Mouse (Mus musculus) hindbrain, embryonic 14.5 days (tissue): Measurements from ENCODE around the gene Lrrc71. TPM values are rescaled to one million over a fixed set of nuclear protein-coding genes. Genes with fewer than 3 reads are reported as not detected.

ENCODE experiments used
- ATAC-seq: fragments of 200-750 bp; cut with Nextera tagmentation; 2 replicates; pipeline ENCODE4 v1.8.0; 2017; ENCODE audit warnings: moderate number of reproducible peaks, mild to moderate bottlenecking, moderate TSS enrichment, moderate library complexity; ENCODE audit not compliant: low FRiP score
- DNase-seq: peaks from one replicate; pipeline ENCODE4 v3.0.0-alpha.2; 2015; ENCODE audit warnings: low spot score
- H3K27ac ChIP-seq: fragments of 300-500 bp; sonication (generic); 2 replicates; pipeline ENCODE4 v1.5.1; 2014; ENCODE audit warnings: mild to moderate bottlenecking, moderate library complexity
- H3K27me3 ChIP-seq: fragments of 300-500 bp; sonication (generic); 2 replicates; pipeline ENCODE4 v1.6.1; 2014; ENCODE audit warnings: mild to moderate bottlenecking, low read length, mixed read lengths; ENCODE audit not compliant: control insufficient read depth, insufficient read depth
- H3K36me3 ChIP-seq: fragments of 300-500 bp; sonication (generic); replicated peaks from 2 replicates; pipeline ENCODE4 v1.6.1; 2014; ENCODE audit not compliant: control insufficient read depth, insufficient read depth
- H3K4me1 ChIP-seq: fragments of 300-500 bp; sonication (generic); replicated peaks from 2 replicates; pipeline ENCODE4 v1.6.1; 2014; ENCODE audit warnings: antibody characterized with exemption, low read length, mixed read lengths; ENCODE audit not compliant: control insufficient read depth, insufficient read depth
- H3K4me2 ChIP-seq: fragments of 300-500 bp; sonication (generic); replicated peaks from 2 replicates; pipeline ENCODE4 v1.6.1; 2014; ENCODE audit warnings: mild to moderate bottlenecking, moderate library complexity
- H3K4me3 ChIP-seq: fragments of 300-500 bp; sonication (generic); replicated peaks from 2 replicates; pipeline ENCODE4 v1.5.1; 2014; ENCODE audit warnings: mild to moderate bottlenecking, low read length
- H3K9ac ChIP-seq: fragments of 300-500 bp; sonication (generic); 2 replicates; pipeline ENCODE4 v1.6.1; 2014
- H3K9me3 ChIP-seq: fragments of 300-500 bp; sonication (generic); 2 replicates; pipeline ENCODE4 v1.6.1; 2016; ENCODE audit warnings: low read length; ENCODE audit not compliant: control insufficient read depth
- WGBS: fragments of 180-500 bp; shearing (Covaris S2); extraction: QIAGEN DNeasy Blood & Tissue Kit; methylation state at CpG from one replicate; pipeline ENCODE4 v1.1.7; 2014; 5-methylcytosine and 5-hydroxymethylcytosine counted together
- polyA plus RNA-seq: library from polyadenylated mRNA; unstranded; fragments of >200 nt; fragmentation: Nextera tagmentation; extraction: Ambion mirVana; gene quantifications from 2 replicates; pipeline ENCODE4 v1.2.1, GENCODE M21; 2014

Gene Lrrc71
- polyA plus RNA-seq, 1 experiment from 2014 or later, result 0.54 TPM

DNA sequence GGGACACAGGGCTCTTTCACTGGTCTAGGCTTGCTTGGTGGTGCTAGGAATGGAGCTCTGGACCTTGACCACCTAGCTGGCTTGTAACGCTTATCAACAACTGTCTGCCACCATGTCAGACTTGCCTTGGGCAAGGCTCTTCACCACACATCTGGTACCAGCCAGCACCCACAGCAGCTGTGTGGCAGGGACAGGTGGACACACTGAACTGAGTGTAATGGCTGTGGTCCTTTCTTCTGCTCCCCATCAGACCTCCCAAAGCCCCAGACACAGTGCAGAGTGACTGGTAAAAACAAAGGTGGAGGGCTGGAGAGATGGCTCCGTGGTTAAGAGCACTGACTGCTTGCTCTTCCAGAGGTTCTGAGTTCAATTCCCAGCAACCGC lies 17.9 kb upstream of the Lrrc71 start:
- H3K36me3 ChIP-seq, result no peaks in the 10 kb centered on the region
- H3K4me3 ChIP-seq, result no peak overlapping the region
- ATAC-seq (no peak), DNase-seq (no peak)
- H3K9ac ChIP-seq, result no peak overlapping the region
- WGBS, result 79% methylated on average over 3 of the region's 3 CpGs
- H3K4me1 ChIP-seq, result 0 out of 2 replicates have a peak, but pooled peaks cover 3% of the 10 kb centered on the region
- peaks cover 28% of the 10 kb centered on the region for H3K27me3 ChIP-seq
- no peak overlapping the region for H3K27ac ChIP-seq
- H3K9me3 ChIP-seq, result no peaks in the 10 kb centered on the region
- no peak overlapping the region; the same call in 1 of the 2 replicates for H3K4me2 ChIP-seq

DNA sequence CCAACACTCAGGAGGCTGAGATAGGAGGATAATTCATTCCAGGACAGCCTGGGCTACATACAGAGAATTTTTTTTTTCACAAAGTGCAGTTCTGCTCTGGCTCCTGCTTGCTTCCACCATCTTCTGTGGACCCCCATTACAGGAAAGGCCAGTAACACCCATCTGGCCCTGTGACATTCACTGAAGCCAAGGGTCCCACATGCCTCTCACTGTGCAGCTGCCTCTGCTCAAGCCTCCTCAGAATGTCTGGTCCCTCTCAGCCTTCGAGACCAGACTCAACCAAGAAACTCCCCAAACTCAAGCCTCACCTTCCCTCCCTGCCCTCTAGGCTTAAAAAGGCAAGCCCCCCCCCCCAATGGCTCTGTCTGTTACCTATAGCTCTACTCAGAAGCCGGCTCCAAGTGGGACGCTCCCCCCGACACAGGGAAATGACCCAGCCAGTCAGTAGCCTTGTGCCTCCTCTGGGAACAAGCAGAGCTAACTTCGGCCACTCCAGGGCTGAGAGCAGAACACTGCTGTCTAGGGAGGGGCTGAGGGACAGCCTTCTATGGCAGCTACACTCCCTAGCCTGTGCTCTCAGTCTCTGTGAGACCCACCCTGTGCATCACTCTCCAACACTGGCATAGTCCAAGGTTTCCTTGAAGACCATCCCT lies 17.3 kb upstream of the Lrrc71 start:
- WGBS, result 79% methylated on average over 5 of the region's 5 CpGs
- peaks cover 28% of the 10 kb centered on the region for H3K27me3 ChIP-seq

GRCm38 (mm10) chr3:87765091-87765490 lies 16.7 kb upstream of the Lrrc71 start:
- Histone ChIP-seq H3K4me2 (peak overlapping the region; percentile 25; the same call in 1 of the 2 replicates), H3K4me1 (0 out of 2 replicates have a peak, but pooled peaks cover 3% of the 10 kb centered on the region), H3K4me3 (no peak overlapping the region), H3K27ac (peak overlapping the region; percentile 66; the same call in 1 of the 2 replicates), H3K27me3 (peaks cover 28% of the 10 kb centered on the region), H3K9ac (peak overlapping the region; percentile 16; the same call in 1 of the 2 replicates), H3K9me3 (no peaks in the 10 kb centered on the region), H3K36me3 (no peaks in the 10 kb centered on the region)
- no peak for ATAC-seq
- 22% methylated on average over 10 of the region's 10 CpGs for WGBS
- no peak for DNase-seq

More for the DNA sequence above, 17.3 kb upstream of the Lrrc71 start:
- Histone ChIP-seq H3K27ac (no peak overlapping the region; the same call in 1 of the 2 replicates), H3K36me3 (no peaks in the 10 kb centered on the region), H3K9me3 (no peaks in the 10 kb centered on the region), H3K4me1 (0 out of 2 replicates have a peak, but pooled peaks cover 3% of the 10 kb centered on the region), H3K9ac (no peak overlapping the region), H3K4me2 (no peak overlapping the region; the same call in 1 of the 2 replicates), H3K4me3 (no peak overlapping the region)
- no peak for DNase-seq
- ATAC-seq, result no peak

- Histone ChIP-seq H3K4me1 (0 out of 2 replicates have a peak, but pooled peaks cover 3% of the 10 kb centered on the region), H3K4me2 (peak overlapping the region; percentile 25; the same call in 1 of the 2 replicates), H3K27me3 (peaks cover 23% of the 10 kb centered on the region), H3K27ac (peak overlapping the region; percentile 66), H3K9ac (0 out of 2 replicates have a peak overlapping the region, but pooled peaks have one; percentile 16), H3K36me3 (no peaks in the 10 kb centered on the region), H3K9me3 (no peaks in the 10 kb centered on the region), H3K4me3 (no peak overlapping the region)
- WGBS, result 40% methylated on average over 10 of the region's 10 CpGs
- ATAC-seq (no peak), DNase-seq (no peak)
Measured at GRCm38 (mm10) chr3:87764506-87764905, 16.1 kb upstream of the Lrrc71 start.

DNA sequence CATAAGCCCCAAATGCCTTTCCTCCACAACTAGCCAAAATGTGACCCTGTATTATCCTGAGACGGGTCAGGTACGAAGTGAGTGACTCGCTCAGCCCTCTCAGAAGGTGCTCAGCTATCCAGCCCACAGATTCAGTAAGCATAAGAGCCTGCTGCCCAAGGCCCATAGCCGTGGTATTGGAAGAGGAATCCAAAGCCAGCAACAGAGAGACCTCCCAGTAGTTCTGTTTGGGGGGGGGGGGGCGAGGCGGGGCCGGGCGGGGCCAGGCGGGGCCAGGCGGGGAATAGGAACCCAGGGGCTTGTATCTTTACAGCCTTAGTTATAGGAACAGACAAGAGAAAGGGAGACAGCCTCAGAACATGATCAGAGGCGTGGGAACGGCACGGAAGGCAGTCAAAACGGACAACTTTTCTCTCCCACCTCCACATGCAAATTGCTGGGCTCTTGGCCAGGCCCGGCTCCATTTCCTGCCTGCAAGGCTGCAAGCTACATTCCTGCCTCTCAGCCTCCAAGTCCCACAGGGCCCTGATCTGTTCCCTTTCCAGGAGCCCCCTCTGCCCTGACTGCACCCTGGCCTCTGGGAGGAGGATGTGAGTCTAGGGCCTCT lies 15.4 kb upstream of the Lrrc71 start:
- no peaks in the 10 kb centered on the region for H3K36me3 ChIP-seq
- H3K27me3 ChIP-seq, result peaks cover 17% of the 10 kb centered on the region
- H3K4me2 ChIP-seq, result peak overlapping the region; percentile 25
- H3K27ac ChIP-seq, result peak overlapping the region; percentile 66; the same call in 1 of the 2 replicates
- no peaks in the 10 kb centered on the region for H3K9me3 ChIP-seq
- H3K4me1 ChIP-seq, result 0 out of 2 replicates have a peak, but pooled peaks cover 3% of the 10 kb centered on the region
- H3K9ac ChIP-seq, result no peak overlapping the region
- 21% methylated on average over 15 of the region's 15 CpGs for WGBS
- no peak overlapping the region for H3K4me3 ChIP-seq
- ATAC-seq, result no peak
- DNase-seq, result peak; percentile 38

- no peak overlapping the region for H3K4me3 ChIP-seq
- WGBS, result 63% methylated on average over 4 of the region's 4 CpGs
- H3K27ac ChIP-seq, result peak overlapping the region; percentile 66; the same call in 1 of the 2 replicates
- no peaks in the 10 kb centered on the region for H3K36me3 ChIP-seq
- peak overlapping the region; percentile 25; the same call in 1 of the 2 replicates for H3K4me2 ChIP-seq
- H3K27me3 ChIP-seq, result peaks cover 12% of the 10 kb centered on the region
- no peaks in the 10 kb centered on the region for H3K9me3 ChIP-seq
- ATAC-seq, result no peak
- no peak overlapping the region for H3K9ac ChIP-seq
- H3K4me1 ChIP-seq, result 0 out of 2 replicates have a peak, but pooled peaks cover 3% of the 10 kb centered on the region
- no peak for DNase-seq
Measured at GRCm38 (mm10) chr3:87763202-87763601, 14.8 kb upstream of the Lrrc71 start.

- DNase-seq, result no peak
- Histone ChIP-seq H3K4me3 (no peak overlapping the region), H3K36me3 (no peaks in the 10 kb centered on the region), H3K27ac (no peak overlapping the region), H3K4me2 (no peak overlapping the region), H3K9me3 (no peaks in the 10 kb centered on the region), H3K27me3 (peaks cover 7% of the 10 kb centered on the region; the same call in 1 of the 2 replicates), H3K9ac (no peak overlapping the region), H3K4me1 (0 out of 2 replicates have a peak, but pooled peaks cover 3% of the 10 kb centered on the region)
- no peak for ATAC-seq
- WGBS, result 80% methylated on average over 20 of the region's 20 CpGs
Measured at GRCm38 (mm10) chr3:87761408-87762375, 13.3 kb upstream of the Lrrc71 start.

GRCm38 (mm10) chr3:87758641-87759040 lies 10.2 kb upstream of the Lrrc71 start:
- Histone ChIP-seq H3K9ac (no peak overlapping the region), H3K9me3 (no peaks in the 10 kb centered on the region), H3K36me3 (no peaks in the 10 kb centered on the region), H3K27ac (no peak overlapping the region), H3K27me3 (no peaks in the 10 kb centered on the region), H3K4me2 (no peak overlapping the region), H3K4me1 (0 out of 2 replicates have a peak, but pooled peaks cover 6% of the 10 kb centered on the region), H3K4me3 (no peak overlapping the region)
- no peak for DNase-seq
- 0 out of 2 replicates have a peak, but pooled peaks have one; percentile 12 for ATAC-seq
- 50% methylated on average over 3 of the region's 5 CpGs for WGBS
